Mouse (Mus musculus) olfactory bulb, adult 2 months (tissue): ENCODE measurements around the gene Mgat5.

Source experiments
- CTCF ChIP-seq: fragments of 200-500 bp; IDR thresholded peaks from 2 replicates; pipeline ENCODE4 v1.5.1; 2012; ENCODE audit warnings: low read depth, mild to moderate bottlenecking, low read length, moderate library complexity; ENCODE audit not compliant: insufficient read depth
- POLR2A ChIP-seq: fragments of 200-500 bp; IDR thresholded peaks from 2 replicates; pipeline ENCODE4 v1.6.1; 2012; ENCODE audit warnings: mild to moderate bottlenecking, low read depth, low read length, moderate library complexity; ENCODE audit not compliant: insufficient read depth

DNA sequence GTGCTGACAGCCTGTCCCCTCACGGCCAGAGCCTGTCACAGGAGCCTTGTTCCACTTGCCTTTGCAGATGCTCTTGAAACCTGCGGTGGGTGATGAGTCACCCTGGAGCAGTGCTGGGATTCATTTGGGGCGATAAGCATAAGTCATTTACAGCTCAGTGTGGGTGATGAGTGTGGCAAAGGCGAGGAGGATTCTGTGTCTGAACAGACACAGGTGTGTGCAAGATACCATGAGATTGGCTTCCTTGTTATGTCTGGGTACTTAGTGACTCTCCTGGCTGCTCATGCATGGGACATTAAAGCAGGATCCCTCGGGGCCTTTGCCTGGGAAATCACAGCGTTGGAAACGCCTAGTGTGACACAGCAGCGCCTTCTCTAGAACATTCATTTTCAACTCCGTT is 256.2 kb downstream of the Mgat5 start:
- TF ChIP-seq CTCF (no peak), POLR2A (no peak)
